Mouse (Mus musculus): Measurements from ENCODE around the gene Arrdc2. TPM values are rescaled to one million over a fixed set of nuclear protein-coding genes. Genes with fewer than 3 reads are reported as not detected.
A peak's percentile ranks its signal among the peaks of the same experiment; 100 is the strongest.
"Not testable (repeated sequence)": the region's sequence is repeated elsewhere in the genome, so short reads cannot be mapped to it uniquely, and the experiment has no call there.

Arrdc2 gene
- total RNA-seq, 2 experiments from 2014 or later, result 11.3 to 11.4 TPM

GRCm38 (mm10) chr8:70842484-70842883 lies 3.0 kb upstream of the Arrdc2 start:
- intact Hi-C loops (cut with DNase I), result loop anchor here (5.0 kb wide), 1 partner anchor 70 kb away; no protein-coding TSS in a partner anchor
- no peak for DNase-seq

DNA sequence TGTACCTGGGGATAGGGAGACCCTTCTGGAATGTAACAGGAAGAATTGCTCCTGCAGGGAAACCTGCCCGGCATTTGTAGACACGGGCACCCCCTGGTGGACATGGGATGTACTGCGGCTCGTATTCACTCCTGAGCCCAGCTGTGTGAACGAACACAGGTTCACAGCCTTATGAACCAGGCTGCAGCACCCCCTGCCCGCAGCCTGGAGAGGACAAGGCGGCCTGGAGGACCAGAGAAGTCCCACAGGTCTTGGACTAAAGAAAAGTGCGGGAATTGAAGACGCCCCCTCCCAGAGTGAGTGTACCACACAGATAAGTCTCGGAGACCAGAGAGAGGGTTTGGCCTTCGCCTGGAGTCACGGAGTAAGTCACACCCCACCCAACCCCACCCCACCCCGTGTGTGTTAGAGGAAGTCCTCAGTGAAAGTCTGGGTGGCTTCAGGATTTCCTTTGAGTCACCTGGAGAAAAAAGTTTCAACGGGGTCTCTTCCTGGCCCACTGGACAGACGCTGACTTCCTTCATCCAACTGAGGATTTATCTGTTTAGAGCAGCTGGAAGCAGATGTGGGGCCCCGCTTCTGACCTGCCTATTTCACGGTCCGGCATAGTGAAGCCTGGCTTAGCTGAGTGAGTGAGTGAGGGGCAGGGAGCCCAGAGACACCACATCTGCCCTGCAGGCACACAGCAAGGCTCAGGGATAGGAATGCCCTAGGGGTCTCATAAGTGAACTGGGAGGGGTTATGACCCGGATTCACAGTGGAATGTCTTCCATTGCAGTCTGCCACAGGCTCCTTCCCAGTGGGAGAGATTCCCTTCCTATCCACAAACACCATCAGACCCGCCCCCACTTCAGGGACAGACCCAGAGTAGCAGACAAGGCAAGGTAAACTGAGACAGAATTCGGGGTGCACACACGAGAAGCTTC lies 1.9 kb upstream of the Arrdc2 start:
- intact Hi-C loops (cut with DNase I), result loop anchor here (1.0 to 5.0 kb wide), 3 partner anchors 20 to 121 kb away; no protein-coding TSS in a partner anchor
- peak; percentile 91 to 97 for DNase-seq

DNA sequence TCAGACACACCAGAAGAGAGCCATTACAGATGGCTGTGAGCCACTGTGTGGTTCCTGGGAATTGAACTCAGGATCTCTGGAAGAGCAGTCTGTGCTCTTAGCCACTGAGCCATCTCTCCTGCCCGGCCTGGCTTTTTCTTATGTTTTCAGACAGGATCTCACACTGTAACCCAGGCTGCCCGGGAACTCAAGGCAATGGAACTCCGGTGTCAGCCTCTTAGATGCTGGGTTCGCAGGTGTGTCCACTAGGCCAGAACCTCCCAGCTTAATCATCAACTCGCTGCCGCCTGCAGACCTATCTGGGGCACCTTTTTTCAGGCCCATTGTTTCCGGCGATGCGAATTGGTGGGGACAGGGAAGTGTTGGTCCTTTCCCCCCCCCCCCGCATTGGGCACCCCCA lies 1.1 kb upstream of the Arrdc2 start:
- DNase-seq, result no peak
- intact Hi-C loops (cut with DNase I), result loop anchor here (5.0 kb wide), 1 partner anchor 68 kb away; no protein-coding TSS in a partner anchor

DNA sequence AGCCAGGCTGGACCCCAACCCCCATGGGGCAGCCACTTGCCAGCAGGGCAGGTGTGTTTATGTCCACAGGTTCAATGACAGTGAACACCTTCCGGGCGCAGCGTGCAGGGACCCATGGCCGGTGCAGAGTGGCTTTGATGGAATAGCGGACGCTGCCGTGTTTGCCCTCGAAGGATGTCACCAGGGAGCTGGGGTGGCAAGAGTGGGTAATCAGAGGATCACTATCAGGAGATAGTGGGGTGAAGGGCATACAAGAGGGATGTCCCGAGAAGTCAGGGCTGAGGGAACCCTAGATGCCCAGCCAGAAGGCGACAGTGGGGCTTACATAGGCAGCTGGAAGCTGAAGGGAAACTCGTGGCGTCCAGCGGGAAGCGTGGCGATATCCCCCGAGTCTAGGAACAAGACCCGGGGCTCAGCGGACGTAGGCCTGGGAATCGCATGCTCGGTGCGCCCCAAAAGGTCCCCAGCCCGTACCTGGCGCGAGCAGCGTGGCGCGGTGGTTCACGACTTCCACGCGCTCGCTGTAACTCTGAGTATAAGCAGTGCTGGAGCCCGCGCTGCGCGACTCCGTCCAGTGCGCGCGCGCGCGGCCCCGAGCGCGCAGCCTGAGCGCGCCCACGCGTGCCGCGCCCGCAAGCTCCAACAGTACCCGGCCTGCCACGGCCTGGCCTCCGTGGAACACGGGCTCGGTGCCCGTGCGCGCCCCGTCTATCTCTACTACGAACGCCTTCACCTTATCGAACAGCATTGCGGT lies 689 bp downstream of the Arrdc2 start:
- DNase-seq, result peak in 1 of 2 experiments; percentile 40
- intact Hi-C loops (cut with DNase I), result no loop called here

DNA sequence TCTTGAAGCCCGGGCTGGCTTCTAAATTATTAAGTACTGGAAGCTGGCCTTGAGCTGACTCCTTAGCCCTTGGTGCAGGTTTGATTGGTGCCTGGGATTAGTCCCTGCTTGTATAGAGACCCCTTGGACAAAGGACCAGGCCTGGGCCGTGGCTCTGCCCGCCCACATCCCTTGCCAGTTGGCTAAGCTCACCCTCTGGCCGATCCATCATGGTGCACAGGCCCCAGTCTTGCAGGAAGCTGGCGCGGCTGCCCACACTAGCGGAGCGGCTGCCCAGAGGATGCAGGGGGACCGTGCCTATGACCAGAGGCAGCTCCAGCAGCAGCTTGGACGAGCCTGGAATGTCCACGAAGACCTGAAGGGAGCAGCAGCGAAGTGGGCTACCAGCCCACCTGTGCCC lies 2.9 kb downstream of the Arrdc2 start:
- intact Hi-C loops (cut with DNase I), result no loop called here
- DNase-seq, result no peak

DNA sequence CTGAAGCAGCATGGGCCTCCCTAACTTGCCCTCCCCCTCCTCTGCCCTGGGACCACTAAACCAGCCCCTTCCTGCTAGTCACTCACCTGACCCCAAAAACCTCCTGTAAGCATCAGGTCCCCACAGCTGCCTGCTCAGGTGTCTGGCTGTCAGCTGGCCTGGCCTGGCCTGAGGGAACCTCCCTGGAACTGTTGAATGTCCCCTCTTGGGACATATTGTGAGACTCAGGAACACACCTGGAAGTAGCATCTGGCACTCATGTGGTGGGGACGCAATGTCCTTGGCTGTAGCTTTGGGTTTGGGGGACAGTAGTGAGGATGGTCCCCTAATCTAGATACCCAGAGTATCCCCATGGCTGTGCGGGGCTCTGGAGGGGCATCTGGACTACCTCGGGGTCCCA lies 5.4 kb downstream of the Arrdc2 start:
- intact Hi-C loops (cut with DNase I), result no loop called here
- DNase-seq, result peak in 1 of 2 experiments; percentile 46

- peak; percentile 80 to 82 for DNase-seq
- intact Hi-C loops (cut with DNase I), result no loop called here
Measured at GRCm38 (mm10) chr8:70833520-70833919, 6.0 kb downstream of the Arrdc2 start.

DNA sequence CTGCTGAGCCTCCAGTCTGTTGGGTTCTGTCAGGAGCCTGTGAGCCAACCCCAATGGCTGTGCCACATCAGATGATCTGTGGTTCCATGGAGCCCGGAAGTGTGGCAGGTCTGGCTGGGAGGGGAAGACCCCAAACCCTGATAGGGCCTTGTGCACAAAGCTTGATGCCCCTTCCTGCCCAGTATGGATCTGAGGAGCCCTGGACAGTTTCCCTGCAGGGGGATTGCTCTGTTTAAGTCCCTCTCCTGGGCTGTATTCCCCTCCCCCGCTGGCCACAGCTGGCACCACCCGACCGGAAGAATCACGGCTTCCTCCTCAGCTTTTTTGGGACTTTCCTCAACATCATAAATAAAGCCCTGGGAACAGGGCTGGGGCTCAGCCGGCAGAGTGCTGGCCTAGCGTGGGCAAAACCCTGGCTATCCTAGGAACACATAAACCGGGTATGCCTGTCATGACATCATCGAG lies 6.5 kb downstream of the Arrdc2 start:
- intact Hi-C loops (cut with DNase I), result no loop called here
- peak; percentile 51 to 64 for DNase-seq

GRCm38 (mm10) chr8:70832371-70832770 lies 7.1 kb downstream of the Arrdc2 start:
- intact Hi-C loops (cut with DNase I), result no loop called here
- DNase-seq, result no peak

- DNase-seq, result no peak
- intact Hi-C loops (cut with DNase I), result no loop called here
Measured at GRCm38 (mm10) chr8:70831517-70831916, 8.0 kb downstream of the Arrdc2 start.

DNA sequence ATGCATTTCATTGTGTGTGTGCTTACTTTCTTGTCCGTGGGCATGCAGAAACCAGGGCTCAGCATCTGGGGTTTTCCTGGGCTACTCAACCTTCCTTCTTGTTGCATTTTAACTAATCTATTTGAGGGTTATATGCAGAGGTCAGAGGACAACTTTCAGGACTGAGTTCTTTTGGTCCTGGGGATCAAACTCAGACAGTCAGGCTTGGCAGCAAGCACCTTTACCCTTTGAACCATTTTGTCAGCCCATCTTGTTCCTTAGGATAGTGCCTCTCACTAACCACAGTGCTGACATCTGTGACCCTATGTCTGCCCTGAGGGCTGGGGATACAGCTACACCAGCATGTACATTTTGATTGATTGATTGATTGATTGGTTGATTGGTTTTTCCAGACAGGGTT lies 11.7 kb downstream of the Arrdc2 start:
- DNase-seq, result no peak
- intact Hi-C loops (cut with DNase I), result no loop called here

DNA sequence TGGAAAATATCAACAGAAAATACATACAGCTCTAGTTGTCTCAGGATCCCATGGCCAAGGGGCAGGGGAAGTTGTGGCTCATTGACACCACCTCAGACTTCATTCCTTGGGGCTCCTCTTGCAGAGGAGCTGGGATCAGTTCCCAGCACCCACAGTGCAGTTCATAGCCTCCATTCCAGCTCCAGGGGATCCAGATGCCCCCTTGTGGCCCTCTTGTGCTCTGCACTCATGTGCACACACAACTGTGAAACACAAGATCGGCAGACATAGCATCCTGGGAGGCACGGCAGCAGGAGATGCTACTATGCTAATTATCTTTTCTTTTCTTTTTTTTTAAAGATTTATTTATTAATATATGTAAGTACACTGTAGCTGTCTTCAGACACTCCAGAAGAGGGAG lies 12.5 kb downstream of the Arrdc2 start:
- no peak for DNase-seq
- intact Hi-C loops (cut with DNase I), result no loop called here

DNA sequence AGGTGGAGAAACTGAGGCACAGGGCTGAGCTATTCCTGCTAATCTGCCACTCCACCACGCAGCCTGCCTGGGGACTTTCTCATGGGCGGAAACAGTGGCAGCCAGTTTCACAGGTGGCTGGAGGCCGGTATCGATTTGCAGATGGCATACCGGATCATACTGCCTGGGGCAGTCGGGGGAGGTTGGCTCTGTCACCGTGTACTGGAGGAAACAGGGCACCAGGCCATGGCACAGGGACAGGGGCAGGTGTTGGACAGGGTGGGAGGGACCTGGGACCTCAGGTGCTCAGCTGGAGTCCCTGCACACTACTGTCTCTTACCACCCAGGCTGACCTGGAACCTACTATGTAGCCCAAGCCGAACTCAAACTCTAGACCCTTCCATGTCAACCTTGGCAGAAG lies 13.7 kb downstream of the Arrdc2 start:
- no peak for DNase-seq
- intact Hi-C loops (cut with DNase I), result no loop called here

- intact Hi-C loops (cut with DNase I), result loop anchor here (5.0 kb wide), 1 partner anchor 102 kb away; the partner anchor contains the start of gene Pde4c
- DNase-seq, result no peak
Measured at GRCm38 (mm10) chr8:70823802-70824201, 15.7 kb downstream of the Arrdc2 start.

- intact Hi-C loops (cut with DNase I), result loop anchor here (5.0 kb wide), 1 partner anchor 100 kb away; the partner anchor contains the start of gene Pde4c
- DNase-seq, result not testable (repeated sequence)
Measured at GRCm38 (mm10) chr8:70822594-70822993, 16.9 kb downstream of the Arrdc2 start.

- intact Hi-C loops (cut with DNase I), result loop anchor here (1.0 to 5.0 kb wide), 4 partner anchors 19 to 100 kb away; partner anchors contain the start of gene Pde4c
Measured at GRCm38 (mm10) chr8:70821992-70822391, 17.5 kb downstream of the Arrdc2 start.

GRCm38 (mm10) chr8:70821399-70821962 lies 18.0 kb downstream of the Arrdc2 start:
- peak; percentile 81 to 85 for DNase-seq
- intact Hi-C loops (cut with DNase I), result loop anchor here (1.0 to 5.0 kb wide), 4 partner anchors 20 to 99 kb away; partner anchors contain the start of gene Pde4c

More at GRCm38 (mm10) chr8:70821992-70822391, 17.5 kb downstream of the Arrdc2 start:
- DNase-seq, result no peak

- intact Hi-C loops (cut with DNase I), result loop anchor here (2.0 to 5.0 kb wide), 3 partner anchors 46 to 98 kb away; partner anchors contain the start of gene Pde4c
Measured at GRCm38 (mm10) chr8:70820101-70820935, 19.2 kb downstream of the Arrdc2 start.

GRCm38 (mm10) chr8:70816679-70817078 lies 22.8 kb downstream of the Arrdc2 start:
- peak in 1 of 2 experiments; percentile 32 for DNase-seq
- intact Hi-C loops (cut with DNase I), result loop anchor here (2.0 kb wide), 1 partner anchor 20 kb away; no protein-coding TSS in a partner anchor

More at GRCm38 (mm10) chr8:70820101-70820935, 19.2 kb downstream of the Arrdc2 start:
- peak; percentile 50 to 63 for DNase-seq
